Mouse (Mus musculus) adrenal gland, adult 2 months (tissue): Measurements from ENCODE around the gene Gramd1b. TPM values are rescaled to one million over a fixed set of nuclear protein-coding genes. Genes with fewer than 3 reads are reported as not detected.

Experiments
- DNase-seq: peaks from one replicate; pipeline ENCODE4 v3.0.0; 2021
- polyA plus RNA-seq: library from polyadenylated mRNA; depleted of rRNA; stranded (reverse); fragments of >200 nt; gene quantifications from 2 replicates; pipeline ENCODE4 v1.2.3, GENCODE M21; 2012
- total RNA-seq, 2 experiments: library from RNA; stranded (reverse); gene quantifications; 2 replicates each; pipeline ENCODE4 v1.2.3; 2021

The Gramd1b gene
- total and polyA plus RNA-seq, 3 experiments: 336 to 1,336 (median 574) TPM

GRCm38 (mm10) chr9:40334617-40335016, 196.6 kb downstream of the Gramd1b start:
- no peak for DNase-seq

DNA sequence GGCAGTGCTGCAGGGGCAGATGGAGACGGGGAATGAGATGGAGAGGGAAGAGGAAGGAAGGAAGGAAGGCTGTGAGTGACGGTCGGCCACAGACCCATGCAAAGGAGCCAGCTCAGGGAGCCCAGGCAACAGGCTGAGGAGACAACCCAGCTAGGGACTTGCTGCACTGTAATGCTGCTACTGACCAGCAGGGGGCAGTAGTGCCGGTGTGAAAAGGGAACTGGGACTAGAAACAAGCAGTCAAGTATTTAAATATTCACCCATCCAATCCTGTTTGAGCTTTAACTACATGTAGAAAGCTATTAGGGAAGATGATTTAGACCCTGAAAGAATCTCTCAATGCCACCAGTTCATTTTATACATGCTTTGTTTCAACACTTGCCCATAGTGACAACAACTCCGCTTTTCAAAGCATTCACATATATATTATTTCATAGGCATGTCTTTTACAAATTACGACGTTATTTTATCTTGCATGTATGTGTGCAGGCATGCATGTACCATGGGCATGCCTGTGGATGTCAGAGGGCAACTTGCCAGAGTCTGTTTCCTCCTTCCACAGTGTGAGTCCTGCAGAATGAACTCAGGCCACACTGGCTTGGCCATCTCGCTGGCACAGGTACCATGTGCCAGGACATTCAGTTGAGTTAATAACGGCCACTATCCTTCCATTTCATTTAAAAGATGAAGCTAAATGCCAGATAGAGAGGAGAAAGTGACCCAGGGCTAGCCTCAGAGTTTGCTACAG, 197.4 kb downstream of the Gramd1b start:
- DNase-seq: no peak

DNA sequence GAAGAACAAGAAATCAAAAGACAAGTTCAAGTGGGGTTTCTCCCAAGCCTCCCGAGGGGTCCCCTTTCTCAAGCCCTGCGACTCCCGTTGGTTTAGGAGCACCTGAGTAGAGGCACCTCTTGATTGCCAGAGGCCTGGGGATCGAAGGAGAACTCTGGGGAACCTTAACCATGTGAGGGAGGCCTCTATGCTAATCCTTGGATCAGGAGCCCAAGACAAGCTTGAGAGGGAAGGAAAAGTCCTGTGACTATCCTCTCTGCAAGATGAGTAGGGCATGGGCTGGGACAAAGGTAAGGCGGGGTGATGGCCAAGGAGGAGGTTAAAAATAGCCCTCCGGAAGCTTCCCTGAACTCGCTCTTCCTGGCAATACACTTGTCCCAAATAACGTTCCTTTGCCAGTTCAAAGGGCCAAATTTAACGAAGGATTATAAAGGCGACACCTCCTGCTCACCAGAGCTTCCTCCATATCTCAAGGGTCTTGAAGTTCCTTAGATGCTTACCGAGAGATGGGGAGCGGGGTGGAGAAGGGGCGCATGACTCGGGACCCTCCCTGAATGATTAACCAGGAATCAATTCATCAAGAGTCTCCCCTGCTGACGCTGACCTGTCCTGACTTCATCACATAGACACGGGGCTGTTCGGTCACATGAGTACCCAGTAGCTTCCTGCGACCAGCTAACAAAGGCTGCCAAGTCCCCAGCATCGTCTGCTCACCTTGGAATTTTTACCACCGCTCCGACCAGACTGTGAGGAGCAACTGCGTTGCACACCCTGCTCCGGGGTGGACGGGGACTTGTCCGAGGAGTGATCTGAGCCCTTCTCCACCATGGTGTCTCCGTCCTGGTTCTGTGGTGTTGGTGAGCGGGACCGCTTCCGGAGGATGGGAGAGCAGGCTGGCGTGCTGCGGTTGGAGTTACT, 198.2 kb downstream of the Gramd1b start:
- DNase-seq: no peak

DNA sequence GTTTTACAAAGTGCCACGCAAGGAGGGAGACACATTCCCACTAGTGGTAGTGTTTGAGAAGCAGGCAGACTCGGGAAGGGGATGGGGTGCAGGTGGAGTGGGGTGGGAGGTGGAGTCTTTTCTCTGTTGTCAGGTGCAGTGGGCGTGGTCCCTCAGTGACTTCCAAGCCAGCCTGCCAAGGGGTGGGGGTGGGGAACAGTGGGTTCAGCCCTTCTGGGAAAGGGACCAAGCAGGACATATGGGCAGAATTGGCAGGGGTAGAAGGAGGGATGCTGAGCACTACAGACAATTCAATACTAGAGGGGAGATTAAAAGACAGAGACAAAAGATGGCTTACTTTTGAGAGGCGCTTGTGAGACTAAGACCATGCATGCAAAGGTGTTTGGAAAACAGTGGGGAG, 198.9 kb downstream of the Gramd1b start:
- no peak for DNase-seq

DNA sequence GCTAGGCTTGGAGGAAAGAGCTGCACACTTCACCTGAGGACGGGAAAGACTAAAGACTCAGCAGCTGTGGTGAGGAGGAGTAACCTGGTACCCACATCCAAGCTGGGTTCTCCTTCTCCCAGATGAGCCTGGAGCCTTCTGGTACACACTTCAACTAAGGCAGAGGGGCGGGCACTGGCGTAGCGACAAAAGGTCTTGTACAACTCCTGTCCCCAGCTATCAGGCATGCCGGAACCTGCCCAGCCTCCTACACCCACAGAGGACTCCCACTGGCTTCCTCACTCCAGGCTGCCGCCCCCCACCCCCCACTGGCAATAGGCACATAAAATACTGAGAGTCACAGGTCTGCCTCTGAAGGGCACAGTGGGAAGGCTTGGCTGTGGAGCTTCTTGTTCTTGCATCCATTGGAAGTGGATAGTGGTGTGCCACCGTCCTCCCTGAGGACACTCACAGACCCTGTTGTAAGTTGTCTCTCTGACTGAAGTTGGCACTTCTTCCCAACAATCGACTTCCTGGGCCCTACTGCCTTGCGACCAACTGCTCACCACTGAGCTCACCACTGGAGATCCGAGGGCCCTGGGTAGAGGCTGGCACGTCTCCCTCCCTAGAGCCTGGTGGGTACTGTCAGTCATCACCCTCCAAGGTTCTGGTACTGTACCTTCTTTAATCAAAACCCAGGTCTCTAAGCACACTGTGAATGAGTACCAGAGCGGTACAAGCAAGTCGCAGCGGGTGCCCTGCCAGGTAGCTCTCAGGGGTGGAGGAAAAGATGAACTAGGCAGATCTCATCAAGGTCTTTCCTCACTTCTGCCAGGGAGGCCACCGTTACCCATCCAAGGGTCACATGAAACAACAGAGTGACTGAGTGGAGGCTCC, 199.5 kb downstream of the Gramd1b start:
- DNase-seq: no peak

DNA sequence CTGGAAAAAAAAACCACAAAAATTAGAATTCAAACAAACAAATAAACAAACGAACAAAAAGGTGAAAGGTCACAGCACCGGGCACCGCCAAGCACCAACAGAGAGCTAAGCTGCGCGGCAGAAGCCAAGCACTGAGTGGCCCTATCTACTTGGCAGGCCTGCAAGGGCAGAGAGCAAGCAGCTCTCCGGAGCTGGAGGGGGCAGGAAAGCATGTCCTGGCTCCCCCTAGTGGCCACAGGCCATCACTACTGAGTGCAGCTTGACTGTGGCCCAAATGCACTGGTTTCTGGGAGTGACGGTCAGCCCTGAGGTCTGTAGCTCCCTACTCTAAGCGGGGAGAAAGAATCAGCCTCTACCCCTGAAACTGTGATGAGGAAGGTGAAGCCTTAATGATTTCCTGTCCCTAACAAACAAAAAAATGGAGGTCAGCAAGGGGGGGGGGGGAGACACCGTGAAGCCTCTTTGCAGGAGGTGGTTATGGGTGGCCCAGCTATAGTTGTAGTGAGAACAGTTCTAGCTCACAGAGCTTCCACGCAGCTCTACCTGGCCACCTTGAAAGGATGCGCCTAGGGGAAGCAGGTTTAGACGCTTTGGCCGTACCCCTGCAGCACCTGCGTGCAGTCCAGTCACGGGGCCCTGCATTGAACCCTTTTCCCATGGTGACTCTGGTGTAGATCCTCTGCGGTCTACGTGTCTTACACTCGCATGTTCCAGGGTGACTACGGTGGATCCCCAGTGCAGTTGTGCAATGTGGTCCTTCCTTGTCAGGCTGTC, 200.4 kb downstream of the Gramd1b start:
- peak; percentile 92 for DNase-seq

- DNase-seq: no peak
Observed at GRCm38 (mm10) chr9:40326260-40326915, 204.8 kb downstream of the Gramd1b start.

DNA sequence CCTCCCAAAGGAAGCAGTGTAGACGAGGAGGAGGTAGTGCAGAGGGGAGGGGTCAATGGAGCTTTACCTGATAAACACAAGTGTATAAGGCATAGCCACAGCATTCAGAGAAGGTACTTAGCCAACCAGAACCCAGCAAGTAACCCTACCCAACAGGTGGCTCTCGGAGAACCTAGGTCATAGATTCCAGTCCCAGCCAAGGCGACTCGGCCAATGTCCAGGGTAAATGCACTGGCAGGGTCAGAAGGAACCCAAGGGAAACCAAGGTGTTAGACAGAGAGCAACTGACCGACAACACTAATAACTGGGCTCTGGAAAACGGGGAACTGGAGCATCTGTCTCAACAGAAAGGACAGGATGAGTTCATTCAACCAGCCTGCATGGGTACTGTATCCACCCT, 206.4 kb downstream of the Gramd1b start:
- DNase-seq: no peak

GRCm38 (mm10) chr9:40324232-40324792, 206.9 kb downstream of the Gramd1b start:
- DNase-seq: no peak

DNA sequence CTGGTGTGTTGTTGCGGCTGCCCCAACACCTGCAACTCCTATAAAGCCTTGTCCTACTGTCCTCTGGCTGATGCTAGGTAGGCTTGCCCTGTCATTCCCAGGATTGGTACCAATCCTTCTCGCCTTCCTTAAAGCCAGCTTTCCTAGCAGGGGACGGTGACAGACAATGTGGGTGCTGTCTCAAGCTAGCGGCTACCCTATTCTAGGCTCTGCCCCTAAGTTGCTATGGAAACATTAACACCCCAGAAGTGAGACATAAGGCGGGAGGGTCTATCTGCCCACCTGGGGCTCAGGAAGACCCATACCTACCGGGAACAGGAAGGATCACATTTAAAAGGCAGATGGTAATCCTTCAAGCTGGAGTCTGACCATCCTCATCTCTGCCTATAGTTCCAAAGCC, 207.4 kb downstream of the Gramd1b start:
- no peak for DNase-seq

- no peak for DNase-seq
Observed at GRCm38 (mm10) chr9:40323171-40323570, 208.0 kb downstream of the Gramd1b start.

- DNase-seq: no peak
Observed at GRCm38 (mm10) chr9:40322372-40322771, 208.8 kb downstream of the Gramd1b start.

DNA sequence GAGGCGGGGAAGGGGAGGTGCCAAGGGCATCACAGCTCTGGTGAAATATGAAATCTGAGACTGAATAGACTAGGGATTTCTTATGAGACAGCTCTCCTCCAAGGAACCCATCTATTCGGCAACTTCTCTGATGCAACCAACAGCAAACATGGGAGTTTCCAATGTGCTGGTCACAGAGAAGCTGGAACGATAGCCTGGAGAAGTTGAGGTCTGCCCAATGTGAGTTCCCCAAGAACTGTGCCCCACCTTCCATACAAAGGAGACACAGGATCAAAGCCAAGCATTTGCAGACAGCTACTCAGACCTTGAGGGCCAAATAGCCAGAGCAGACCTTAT, 209.5 kb downstream of the Gramd1b start:
- DNase-seq: no peak

DNA sequence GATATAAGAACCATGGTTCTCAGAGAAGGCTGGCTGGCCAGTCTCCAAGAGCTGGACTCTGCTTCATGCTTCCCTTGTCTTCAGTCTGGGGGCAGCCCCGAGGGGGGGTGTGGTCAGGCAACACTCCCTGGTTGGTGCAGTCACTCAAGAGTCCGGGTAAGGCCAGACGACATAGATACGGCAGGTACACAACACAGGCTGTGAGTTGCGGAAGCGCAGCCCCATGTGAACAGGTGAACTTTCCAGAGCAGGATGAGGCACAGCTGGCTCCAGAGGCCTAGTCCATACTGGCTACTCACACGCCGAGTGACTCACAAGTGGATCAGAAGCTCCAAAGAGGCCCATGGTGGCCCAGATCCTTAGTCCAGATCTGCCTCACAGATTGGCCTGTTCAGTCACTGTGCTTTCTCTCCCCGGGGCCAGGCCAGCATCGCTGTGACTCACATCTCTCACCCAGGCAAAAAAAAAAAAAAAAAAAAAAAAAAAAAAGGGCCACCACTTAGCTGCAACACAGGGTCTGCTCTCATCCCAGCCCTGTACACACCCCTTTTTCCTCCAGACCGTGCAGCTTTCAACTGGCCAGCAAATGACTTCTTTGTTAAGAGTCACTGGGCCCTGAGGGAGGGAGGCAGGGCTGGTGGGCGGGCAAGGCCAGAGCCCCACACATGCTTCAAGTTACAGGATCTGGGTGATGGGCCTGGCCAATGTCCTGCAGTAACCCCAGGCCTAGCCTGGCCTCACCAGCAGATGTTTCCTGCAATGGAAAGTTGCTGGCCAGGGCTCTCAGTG, 210.1 kb downstream of the Gramd1b start:
- peak; percentile 89 for DNase-seq

- DNase-seq: no peak
Observed at GRCm38 (mm10) chr9:40320405-40320804, 210.8 kb downstream of the Gramd1b start.

DNA sequence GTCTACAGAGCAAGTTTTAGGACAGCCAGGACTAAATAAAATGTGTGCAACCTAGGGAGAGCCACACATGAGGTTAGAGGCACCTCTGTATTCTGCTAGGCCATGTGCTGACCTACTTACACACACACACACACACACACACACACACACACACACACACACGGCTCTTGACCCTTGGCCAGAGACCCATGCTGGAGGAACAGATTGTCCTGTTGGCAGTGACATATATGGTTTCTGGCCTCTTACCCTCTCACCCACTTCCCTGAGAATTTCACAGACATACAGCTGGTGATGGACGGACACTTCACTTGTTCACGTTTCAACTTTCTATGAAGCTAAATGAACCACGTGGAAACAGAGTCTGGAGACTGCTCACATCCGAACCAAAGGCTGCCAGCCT, 212.4 kb downstream of the Gramd1b start:
- no peak for DNase-seq

DNA sequence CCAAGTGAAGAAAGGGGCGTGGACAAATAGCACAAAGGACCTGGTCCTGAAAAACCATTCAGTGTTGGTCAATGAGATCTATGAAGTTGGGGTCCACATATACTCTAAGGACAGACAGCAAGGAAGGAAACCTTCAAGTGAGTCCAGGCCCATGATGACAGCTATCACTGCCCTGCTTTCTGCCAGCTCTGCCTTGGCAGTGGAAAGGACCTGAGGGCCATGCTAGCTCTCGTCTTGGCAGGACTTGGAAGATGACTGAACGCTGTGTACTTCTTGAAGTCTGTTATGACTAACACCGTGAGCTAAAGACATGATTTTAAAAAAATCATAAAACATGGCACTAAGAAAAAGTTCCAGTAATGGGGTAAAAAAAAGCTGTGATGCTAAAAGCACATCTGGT, 213.4 kb downstream of the Gramd1b start:
- DNase-seq: no peak

DNA sequence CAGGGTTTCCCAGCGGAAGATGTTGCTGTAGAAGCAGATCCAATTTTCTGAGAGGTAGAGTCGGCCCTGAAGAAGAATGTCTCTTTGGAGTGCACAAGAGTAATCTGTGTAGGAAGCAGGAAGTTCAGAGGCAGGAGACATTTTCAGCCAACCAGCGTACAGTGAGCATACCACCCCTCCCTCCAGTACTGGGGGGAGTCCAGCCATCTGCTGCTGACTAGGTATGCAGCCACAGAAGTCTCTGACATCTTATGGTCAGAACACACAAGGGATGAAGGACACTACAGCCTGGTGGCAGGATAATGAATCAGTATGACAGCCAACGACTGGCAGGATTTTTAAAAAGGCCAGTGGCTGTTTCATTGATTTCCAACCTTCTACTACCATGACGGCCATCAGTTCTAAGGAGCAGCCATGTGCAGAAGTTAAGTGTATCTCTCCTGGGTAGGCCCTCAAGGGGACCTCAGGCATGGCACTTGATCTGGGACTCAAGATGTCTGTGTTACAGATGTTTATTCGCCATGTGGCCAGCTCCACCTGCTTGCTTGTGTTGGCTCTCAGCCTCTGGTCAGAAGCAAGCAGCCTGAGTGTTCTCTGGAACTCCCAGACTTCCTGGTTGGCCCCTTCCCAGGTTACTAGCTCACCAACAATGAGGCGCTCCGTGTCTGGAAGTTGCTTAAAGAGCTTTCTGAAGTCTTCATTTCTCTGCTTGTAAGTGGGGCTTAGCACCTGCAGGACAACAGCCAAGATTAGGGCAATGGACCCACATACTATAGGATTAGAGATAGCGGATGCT, 214.1 kb downstream of the Gramd1b start:
- no peak for DNase-seq

- no peak for DNase-seq
Observed at GRCm38 (mm10) chr9:40311813-40312212, 219.4 kb downstream of the Gramd1b start.
